Mouse (Mus musculus) activated CD4-positive, CD25-positive, alpha-beta regulatory T cell, adult 4 months (primary cell): ENCODE results near the gene Itgb8. TPM values are rescaled to one million over a fixed set of nuclear protein-coding genes. Genes with fewer than 3 reads are reported as not detected.

Source experiments
- ATAC-seq: one replicate; pipeline ENCODE4 v1.8.0; 2017
- polyA plus RNA-seq, 2 experiments: library from polyadenylated mRNA; unstranded; fragments of 100-300 nt; shearing (Covaris generic); gene quantifications; one replicate each; pipeline ENCODE4 v1.2.1; 2017

Gene Itgb8
- polyA plus RNA-seq, 2 experiments from 2014 or later, result 11.3 to 15.6 TPM

DNA sequence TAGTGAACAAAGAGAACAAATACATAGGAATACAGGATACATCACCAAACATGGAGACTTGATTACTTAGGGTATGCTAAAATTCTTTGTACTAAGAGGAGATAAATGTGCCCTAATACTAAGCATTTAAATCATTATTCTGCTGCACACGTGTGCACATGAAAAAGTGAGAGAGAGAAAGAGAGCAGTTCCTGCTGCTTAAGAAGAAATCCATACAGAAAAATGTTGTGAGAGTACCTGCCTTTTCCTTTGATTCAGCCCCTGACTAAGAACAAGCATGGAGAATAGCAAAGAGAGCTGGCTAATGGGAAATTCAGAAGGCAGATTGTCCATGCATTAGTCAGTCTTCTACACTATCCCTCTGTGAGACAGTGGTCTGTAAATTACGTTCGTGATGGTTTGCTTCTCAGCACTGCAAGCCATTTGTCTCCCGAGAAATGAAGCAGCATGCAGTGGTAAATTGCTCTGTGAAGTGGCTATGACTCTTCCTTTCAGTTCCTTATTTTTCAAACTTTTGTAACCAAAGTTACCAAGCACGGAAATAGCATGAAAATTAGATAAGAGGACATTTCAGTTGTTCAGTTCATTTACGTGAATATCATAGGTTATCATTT lies 125.0 kb downstream of the Itgb8 start:
- ATAC-seq, result no peak

- ATAC-seq, result no peak
Observed at GRCm38 (mm10) chr12:119110091-119110490, 128.5 kb downstream of the Itgb8 start.

Other genes starting within 250 kb of the Itgb8 start
- gene Macc1, start 75.5 kb upstream of the Itgb8 start, polyA plus RNA-seq, result not detected